Mouse (Mus musculus): ENCODE measurements around the gene Tmem108. TPM values are rescaled to one million over a fixed set of nuclear protein-coding genes. Genes with fewer than 3 reads are reported as not detected.

The Tmem108 gene
- polyA plus RNA-seq, 1 experiment from 2014 or later = 8.5 TPM

DNA sequence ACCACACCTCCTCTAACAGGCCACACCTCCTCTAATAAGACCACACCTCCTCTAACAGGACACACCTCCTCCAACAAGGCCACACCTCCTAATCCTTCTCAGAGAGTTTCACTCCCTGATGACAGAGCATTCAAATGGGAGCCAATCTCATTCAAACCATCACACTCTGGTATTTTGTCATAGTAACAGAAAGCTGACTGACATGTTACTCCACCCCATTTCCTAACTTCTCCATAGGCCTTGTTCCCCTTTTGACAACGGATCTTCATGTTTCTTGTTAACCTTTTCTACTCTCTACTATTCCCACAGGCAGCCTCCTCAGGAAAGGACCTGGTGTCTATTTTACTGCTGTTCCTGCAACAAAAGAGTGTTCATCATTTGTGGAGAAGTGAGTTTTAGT is 199.6 kb downstream of the Tmem108 start:
- Histone ChIP-seq H3K27ac (replicated peaks) (no peak overlapping the region), H3K36me3 (no peaks in the 10 kb centered on the region), H3K27me3 (no peaks in the 10 kb centered on the region), H3K4me3 (replicated peaks) (no peak overlapping the region), H3K4me2 (replicated peaks) (no peak overlapping the region), H3K9ac (no peak overlapping the region), H3K4me1 (peaks cover 17% of the 10 kb centered on the region), H3K9me3 (replicated peaks) (no peaks in the 10 kb centered on the region)
- no peak for ATAC-seq (ENCODE audit: insufficient number of reproducible peaks, low FRiP score, low TSS enrichment, low read depth)
- 41% methylated on average over 1 of the region's 1 CpGs for WGBS

DNA sequence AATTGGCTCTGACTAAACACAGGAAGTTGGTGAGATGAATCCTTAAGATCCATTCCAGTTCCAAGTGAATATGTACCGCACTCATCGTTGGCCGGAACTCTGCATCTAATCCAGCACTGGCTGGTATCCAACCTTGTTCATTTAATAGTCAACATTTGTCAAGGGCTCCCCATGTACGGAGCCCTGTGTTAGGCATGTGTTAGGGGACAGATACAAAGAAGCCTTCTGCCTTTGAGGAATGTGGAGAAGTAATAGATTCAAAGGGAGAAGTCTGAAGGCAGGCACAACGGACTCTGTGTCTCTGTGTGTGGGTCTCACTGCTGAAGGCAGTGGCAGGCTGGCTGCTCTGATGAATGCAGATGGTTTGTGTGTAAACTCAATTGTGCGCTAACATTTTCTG is 202.9 kb downstream of the Tmem108 start:
- H3K27me3 ChIP-seq = no peaks in the 10 kb centered on the region
- H3K36me3 ChIP-seq = no peaks in the 10 kb centered on the region
- H3K9ac ChIP-seq = no peak overlapping the region
- 36% methylated on average over 6 of the region's 6 CpGs for WGBS
- no peak; the same call in 1 of the 2 replicates for ATAC-seq (ENCODE audit: insufficient number of reproducible peaks, low FRiP score, low TSS enrichment, low read depth)
- peaks cover 30% of the 10 kb centered on the region for H3K4me1 ChIP-seq
- H3K4me3 ChIP-seq (replicated peaks) = no peak overlapping the region
- H3K4me2 ChIP-seq (replicated peaks) = no peak overlapping the region
- H3K9me3 ChIP-seq (replicated peaks) = no peaks in the 10 kb centered on the region
- H3K27ac ChIP-seq (replicated peaks) = no peak overlapping the region; the same call in 1 of the 2 replicates

DNA sequence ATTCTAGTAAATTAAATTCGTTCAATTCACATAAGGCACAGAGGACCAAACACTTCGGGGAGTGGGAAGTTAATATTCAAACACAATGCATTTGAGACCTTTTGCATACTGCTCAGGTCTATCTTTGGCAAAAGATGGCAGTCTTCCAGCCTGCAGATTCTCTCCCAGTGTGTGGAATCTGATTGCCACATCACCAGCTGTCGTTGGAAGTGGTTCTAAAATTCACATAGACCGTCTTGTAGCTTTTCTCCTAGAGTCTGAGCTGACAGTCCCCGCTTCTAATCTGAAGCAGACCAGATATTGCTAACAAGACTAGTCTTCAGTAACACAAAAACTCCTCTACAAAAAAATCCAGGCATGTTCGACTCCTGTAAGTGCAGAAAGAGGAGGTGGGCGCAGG is 203.4 kb downstream of the Tmem108 start:
- Histone ChIP-seq H3K27ac (replicated peaks) (no peak overlapping the region; the same call in 1 of the 2 replicates), H3K4me3 (replicated peaks) (no peak overlapping the region), H3K36me3 (no peaks in the 10 kb centered on the region), H3K9me3 (replicated peaks) (no peaks in the 10 kb centered on the region), H3K4me2 (replicated peaks) (no peak overlapping the region), H3K9ac (no peak overlapping the region), H3K4me1 (peaks cover 30% of the 10 kb centered on the region), H3K27me3 (no peaks in the 10 kb centered on the region)
- ATAC-seq (ENCODE audit: insufficient number of reproducible peaks, low FRiP score, low TSS enrichment, low read depth) = no peak
- 57% methylated on average over 7 of the region's 7 CpGs for WGBS

GRCm38 (mm10) chr9:103557085-103557484 is 204.6 kb downstream of the Tmem108 start:
- Histone ChIP-seq H3K27ac (replicated peaks) (no peak overlapping the region), H3K36me3 (no peaks in the 10 kb centered on the region)

GRCm38 (mm10) chr9:103555334-103555733 is 206.3 kb downstream of the Tmem108 start:
- WGBS = 33% methylated on average over 6 of the region's 6 CpGs
- no peak overlapping the region for H3K4me3 ChIP-seq (replicated peaks)
- H3K27me3 ChIP-seq = no peaks in the 10 kb centered on the region
- H3K27ac ChIP-seq (replicated peaks) = no peak overlapping the region
- peaks cover 33% of the 10 kb centered on the region for H3K4me1 ChIP-seq
- no peak overlapping the region for H3K4me2 ChIP-seq (replicated peaks)
- no peak overlapping the region for H3K9ac ChIP-seq
- H3K36me3 ChIP-seq = no peaks in the 10 kb centered on the region
- no peak for ATAC-seq (ENCODE audit: insufficient number of reproducible peaks, low FRiP score, low TSS enrichment, low read depth)
- no peaks in the 10 kb centered on the region for H3K9me3 ChIP-seq (replicated peaks)

More at GRCm38 (mm10) chr9:103557085-103557484, 204.6 kb downstream of the Tmem108 start:
- 87% methylated on average over 15 of the region's 15 CpGs for WGBS
- H3K4me2 ChIP-seq (replicated peaks) = no peak overlapping the region
- no peak for ATAC-seq (ENCODE audit: insufficient number of reproducible peaks, low FRiP score, low TSS enrichment, low read depth)
- no peak overlapping the region for H3K4me3 ChIP-seq (replicated peaks)
- H3K9me3 ChIP-seq (replicated peaks) = no peaks in the 10 kb centered on the region
- H3K27me3 ChIP-seq = no peaks in the 10 kb centered on the region
- H3K9ac ChIP-seq = no peak overlapping the region
- H3K4me1 ChIP-seq = peaks cover 30% of the 10 kb centered on the region

DNA sequence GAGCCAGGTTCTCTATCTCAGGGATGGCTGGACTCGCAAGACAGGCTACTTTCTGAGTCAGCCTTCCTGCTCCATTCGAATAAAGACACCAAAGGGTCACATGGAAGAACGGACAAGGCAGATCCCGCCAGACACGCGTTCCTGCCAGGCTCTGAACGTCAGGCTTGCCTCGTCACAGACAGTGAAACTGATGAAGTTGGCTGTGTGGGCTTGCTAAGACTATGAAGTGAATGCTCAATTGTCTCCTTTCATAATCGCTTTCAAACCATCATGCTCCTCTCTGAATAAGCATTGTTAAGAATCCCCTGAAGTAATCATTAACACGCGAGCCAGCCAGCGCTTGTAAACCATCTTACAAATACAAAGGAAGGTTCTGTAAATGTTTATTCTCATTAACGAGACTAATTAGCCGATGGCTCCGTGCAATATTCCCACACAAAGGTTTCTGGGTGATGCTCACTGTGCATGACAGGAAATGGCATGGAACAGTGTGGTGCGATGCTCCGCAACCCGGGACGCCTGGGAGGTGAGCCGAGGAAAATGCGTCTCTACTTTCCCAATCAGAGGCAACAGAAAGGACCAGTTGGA is 210.9 kb downstream of the Tmem108 start:
- Histone ChIP-seq H3K4me2 (replicated peaks) (no peak overlapping the region), H3K36me3 (no peaks in the 10 kb centered on the region), H3K27me3 (no peaks in the 10 kb centered on the region), H3K27ac (replicated peaks) (no peak overlapping the region), H3K9ac (no peak overlapping the region), H3K4me1 (peaks cover 21% of the 10 kb centered on the region; the same call in 1 of the 2 replicates), H3K4me3 (replicated peaks) (no peak overlapping the region), H3K9me3 (replicated peaks) (no peaks in the 10 kb centered on the region)
- 57% methylated on average over 21 of the region's 21 CpGs for WGBS
- no peak for ATAC-seq (ENCODE audit: insufficient number of reproducible peaks, low FRiP score, low TSS enrichment, low read depth)

DNA sequence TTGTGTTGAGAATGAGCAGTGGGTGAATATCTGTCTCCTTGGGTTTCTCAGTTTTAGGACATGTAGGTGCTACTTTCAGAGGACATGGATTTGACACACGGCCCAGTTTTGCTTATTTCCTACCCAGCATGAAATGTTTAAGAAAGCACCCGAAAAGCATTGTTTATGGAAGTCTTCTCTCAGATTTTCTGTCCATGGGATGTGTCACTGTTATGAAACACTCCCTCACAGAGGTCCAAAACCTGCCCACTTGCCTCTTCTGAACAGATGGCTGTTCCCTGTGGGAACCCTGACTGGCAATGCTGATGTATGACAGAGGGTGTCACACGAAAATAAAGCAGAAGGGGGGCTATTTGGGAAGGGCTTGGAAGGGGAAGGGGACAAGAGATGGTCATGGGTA is 212.5 kb downstream of the Tmem108 start:
- Histone ChIP-seq H3K4me2 (replicated peaks) (no peak overlapping the region), H3K36me3 (no peaks in the 10 kb centered on the region), H3K27ac (replicated peaks) (no peak overlapping the region), H3K27me3 (no peaks in the 10 kb centered on the region), H3K9ac (no peak overlapping the region), H3K4me3 (replicated peaks) (no peak overlapping the region), H3K9me3 (replicated peaks) (no peaks in the 10 kb centered on the region), H3K4me1 (0 out of 2 replicates have a peak, but pooled peaks cover 7% of the 10 kb centered on the region)
- ATAC-seq (ENCODE audit: insufficient number of reproducible peaks, low FRiP score, low TSS enrichment, low read depth) = no peak
- 63% methylated on average over 3 of the region's 3 CpGs for WGBS

- no peak overlapping the region for H3K4me2 ChIP-seq (replicated peaks)
- H3K4me1 ChIP-seq = 0 out of 2 replicates have a peak, but pooled peaks cover 7% of the 10 kb centered on the region
- no peak overlapping the region for H3K4me3 ChIP-seq (replicated peaks)
- H3K27ac ChIP-seq (replicated peaks) = no peak overlapping the region
- no peaks in the 10 kb centered on the region for H3K36me3 ChIP-seq
- ATAC-seq (ENCODE audit: insufficient number of reproducible peaks, low FRiP score, low TSS enrichment, low read depth) = no peak
- H3K27me3 ChIP-seq = no peaks in the 10 kb centered on the region
- H3K9ac ChIP-seq = no peak overlapping the region
- no peaks in the 10 kb centered on the region for H3K9me3 ChIP-seq (replicated peaks)
- WGBS = 84% methylated on average over 3 of the region's 3 CpGs
Measured at GRCm38 (mm10) chr9:103548606-103549005, 213.0 kb downstream of the Tmem108 start.

GRCm38 (mm10) chr9:103546695-103547645 is 214.7 kb downstream of the Tmem108 start:
- Histone ChIP-seq H3K4me3 (replicated peaks) (no peak overlapping the region), H3K9me3 (replicated peaks) (no peaks in the 10 kb centered on the region), H3K4me1 (0 out of 2 replicates have a peak, but pooled peaks cover 7% of the 10 kb centered on the region), H3K4me2 (replicated peaks) (no peak overlapping the region), H3K27me3 (no peaks in the 10 kb centered on the region), H3K36me3 (no peaks in the 10 kb centered on the region), H3K27ac (replicated peaks) (no peak overlapping the region), H3K9ac (no peak overlapping the region)
- 47% methylated on average over 22 of the region's 22 CpGs for WGBS
- no peak for ATAC-seq (ENCODE audit: insufficient number of reproducible peaks, low FRiP score, low TSS enrichment, low read depth)

- Histone ChIP-seq H3K9ac (no peak overlapping the region), H3K27me3 (no peaks in the 10 kb centered on the region), H3K27ac (replicated peaks) (no peak overlapping the region), H3K4me2 (replicated peaks) (no peak overlapping the region), H3K4me1 (0 out of 2 replicates have a peak, but pooled peaks cover 3% of the 10 kb centered on the region), H3K9me3 (replicated peaks) (no peaks in the 10 kb centered on the region), H3K36me3 (no peaks in the 10 kb centered on the region), H3K4me3 (replicated peaks) (no peak overlapping the region)
- 66% methylated on average over 4 of the region's 4 CpGs for WGBS
- ATAC-seq (ENCODE audit: insufficient number of reproducible peaks, low FRiP score, low TSS enrichment, low read depth) = no peak
Measured at GRCm38 (mm10) chr9:103545729-103546128, 215.9 kb downstream of the Tmem108 start.

- Histone ChIP-seq H3K9me3 (replicated peaks) (no peaks in the 10 kb centered on the region), H3K27me3 (no peaks in the 10 kb centered on the region), H3K27ac (replicated peaks) (no peak overlapping the region), H3K9ac (no peak overlapping the region), H3K4me2 (replicated peaks) (no peak overlapping the region), H3K4me1 (0 out of 2 replicates have a peak, but pooled peaks cover 3% of the 10 kb centered on the region), H3K4me3 (replicated peaks) (no peak overlapping the region), H3K36me3 (no peaks in the 10 kb centered on the region)
- ATAC-seq (ENCODE audit: insufficient number of reproducible peaks, low FRiP score, low TSS enrichment, low read depth) = no peak
- 34% methylated on average over 4 of the region's 4 CpGs for WGBS
Measured at GRCm38 (mm10) chr9:103545271-103545670, 216.4 kb downstream of the Tmem108 start.
